Mouse (Mus musculus) liver, adult 2 months (tissue): ENCODE measurements around the gene Olfr457. TPM values are rescaled to one million over a fixed set of nuclear protein-coding genes. Genes with fewer than 3 reads are reported as not detected.

Source experiments
- DNase-seq: peaks from one replicate; pipeline ENCODE4 v3.0.0-alpha.2; 2011; ENCODE audit warnings: low read depth, low spot score; ENCODE audit errors: extremely low read depth
- H3K27ac ChIP-seq: fragments of 200-500 bp; replicated peaks from 2 replicates; pipeline ENCODE4 v1.5.1; 2012; ENCODE audit warnings: low read depth, mild to moderate bottlenecking, control low read depth, inconsistent platforms, low read length; ENCODE audit not compliant: insufficient read depth
- H3K27me3 ChIP-seq: fragments of 200-500 bp; 2 replicates; pipeline ENCODE4 v1.6.1; 2012; ENCODE audit warnings: mild to moderate bottlenecking, moderate library complexity, low read length, inconsistent platforms; ENCODE audit not compliant: control insufficient read depth, insufficient read depth
- H3K36me3 ChIP-seq: fragments of 200-500 bp; 2 replicates; pipeline ENCODE4 v1.6.1; 2012; ENCODE audit warnings: low read length, inconsistent platforms; ENCODE audit not compliant: control insufficient read depth, insufficient read depth
- H3K4me1 ChIP-seq: fragments of 200-500 bp; 2 replicates; pipeline ENCODE4 v1.6.1; 2011; ENCODE audit warnings: low read length; ENCODE audit not compliant: control insufficient read depth, insufficient read depth
- H3K4me3 ChIP-seq: fragments of 200-500 bp; 2 replicates; pipeline ENCODE4 v1.5.1; 2011; ENCODE audit warnings: low read depth, mild to moderate bottlenecking, control low read depth, low read length, moderate library complexity; ENCODE audit not compliant: insufficient read depth
- H3K79me2 ChIP-seq: fragments of 200-500 bp; 2 replicates; pipeline ENCODE4 v1.6.1; 2012; ENCODE audit warnings: inconsistent platforms, mild to moderate bottlenecking, low read length, moderate library complexity; ENCODE audit not compliant: control insufficient read depth, insufficient read depth
- H3K9ac ChIP-seq: fragments of 200-500 bp; 2 replicates; pipeline ENCODE4 v1.6.1; 2012; ENCODE audit warnings: low read depth, mild to moderate bottlenecking, control low read depth, inconsistent platforms, low read length
- CTCF ChIP-seq: fragments of 200-500 bp; IDR thresholded peaks from 2 replicates; pipeline ENCODE4 v1.5.1; 2011; ENCODE audit warnings: low read depth, low read length, control low read depth
- POLR2A ChIP-seq: fragments of 200-500 bp; IDR thresholded peaks from 2 replicates; pipeline ENCODE4 v1.6.1; 2011; ENCODE audit warnings: low read length, control low read depth; ENCODE audit not compliant: insufficient read depth; ENCODE audit errors: extremely low read depth
- WGBS: fragments of 180-500 bp; shearing (Covaris S2); methylation state at CpG from one replicate; pipeline ENCODE4 v1.1.7; 2018; 5-methylcytosine and 5-hydroxymethylcytosine counted together
- polyA plus RNA-seq: library from polyadenylated mRNA; depleted of rRNA; stranded (reverse); fragments of >200 nt; gene quantifications from 2 replicates; pipeline ENCODE4 v1.2.3, GENCODE M21; 2012; rRNA removed
- total RNA-seq: library from RNA; depleted of rRNA; stranded (reverse); fragments of >200 nt; gene quantifications from 2 replicates; pipeline ENCODE4 v1.2.3, GENCODE M21; 2014; rRNA removed

Olfr457 gene
- total and polyA plus RNA-seq, 2 experiments = not detected

GRCm38 (mm10) chr6:42419443-42419842 lies 56.7 kb downstream of the Olfr457 start:
- WGBS = 92% methylated on average over 2 of the region's 2 CpGs

More at GRCm38 (mm10) chr6:42419443-42419842, 56.7 kb downstream of the Olfr457 start:
- no peaks in the 10 kb centered on the region for H3K4me1 ChIP-seq
- no peaks in the 10 kb centered on the region for H3K27me3 ChIP-seq
- H3K27ac ChIP-seq = no peak overlapping the region
- TF ChIP-seq CTCF = no peak
- no peak for TF ChIP-seq POLR2A
- H3K9ac ChIP-seq = no peak overlapping the region
- no peak for DNase-seq
- no peak overlapping the region for H3K4me3 ChIP-seq
- no peaks in the 10 kb centered on the region for H3K79me2 ChIP-seq
- H3K36me3 ChIP-seq = no peaks in the 10 kb centered on the region

Other genes with a start within 250 kb of the Olfr457 start
- 279 and 283 TPM in 2 replicates for gene Gstk1, start 230.4 kb downstream of the Olfr457 start, total RNA-seq
- gene Gstk1, start 230.4 kb downstream of the Olfr457 start, polyA plus RNA-seq = 166 and 218 TPM in 2 replicates
- gene Tmem139, start 214.4 kb downstream of the Olfr457 start, total RNA-seq = 0.46 TPM in 1 of 2 replicates, not detected in the other
- gene Tmem139, start 214.4 kb downstream of the Olfr457 start, polyA plus RNA-seq = 0.29 and 0.37 TPM in 2 replicates
- 5.6 and 6.2 TPM in 2 replicates for gene Casp2, start 211.3 kb downstream of the Olfr457 start, total RNA-seq
- 3.7 and 3.8 TPM in 2 replicates for gene Casp2, start 211.3 kb downstream of the Olfr457 start, polyA plus RNA-seq
- 0.09 TPM in 1 of 2 replicates, not detected in the other for gene Clcn1, start 189.7 kb downstream of the Olfr457 start, total RNA-seq
- 0.02 TPM in 1 of 2 replicates, not detected in the other for gene Clcn1, start 189.7 kb downstream of the Olfr457 start, polyA plus RNA-seq
- under 0.01 TPM in 1 of 2 replicates, not detected in the other for gene Fam131b, start 151.7 kb downstream of the Olfr457 start, total RNA-seq
- gene Fam131b, start 151.7 kb downstream of the Olfr457 start, polyA plus RNA-seq = not detected in 2 replicates
- gene Zyx, start 126.7 kb downstream of the Olfr457 start, total RNA-seq = 6.4 and 9.5 TPM in 2 replicates
- 43.1 and 49.8 TPM in 2 replicates for gene Zyx, start 126.7 kb downstream of the Olfr457 start, polyA plus RNA-seq
- gene Epha1, start 103.1 kb downstream of the Olfr457 start, total RNA-seq = 27.6 and 30.9 TPM in 2 replicates
- gene Epha1, start 103.1 kb downstream of the Olfr457 start, polyA plus RNA-seq = 27.1 and 28.1 TPM in 2 replicates
- gene Tas2r143, start 76.1 kb downstream of the Olfr457 start, total RNA-seq = 0.27 and 0.83 TPM in 2 replicates
- gene Tas2r143, start 76.1 kb downstream of the Olfr457 start, polyA plus RNA-seq = 0.13 and 0.17 TPM in 2 replicates
- gene Tas2r135, start 70.9 kb downstream of the Olfr457 start, total RNA-seq = 0.27 and 0.28 TPM in 2 replicates
- gene Tas2r135, start 70.9 kb downstream of the Olfr457 start, polyA plus RNA-seq = not detected in 2 replicates
- gene Tas2r126, start 41.8 kb downstream of the Olfr457 start, total RNA-seq = 0.20 and 0.28 TPM in 2 replicates
- gene Tas2r126, start 41.8 kb downstream of the Olfr457 start, polyA plus RNA-seq = not detected in 2 replicates
- gene Olfr458, start 11.1 kb downstream of the Olfr457 start, total RNA-seq = not detected in 2 replicates
- not detected in 2 replicates for gene Olfr458, start 11.1 kb downstream of the Olfr457 start, polyA plus RNA-seq
- not detected in 2 replicates for gene Olfr456, start 10.9 kb upstream of the Olfr457 start, total RNA-seq
- gene Olfr456, start 10.9 kb upstream of the Olfr457 start, polyA plus RNA-seq = not detected in 2 replicates
- gene Olfr455, start 71.3 kb upstream of the Olfr457 start, total RNA-seq = not detected in 2 replicates
- gene Olfr455, start 71.3 kb upstream of the Olfr457 start, polyA plus RNA-seq = not detected in 2 replicates
- not detected in 2 replicates for gene Tcaf3, start 121.4 kb upstream of the Olfr457 start, total RNA-seq
- not detected in 2 replicates for gene Tcaf3, start 121.4 kb upstream of the Olfr457 start, polyA plus RNA-seq
- gene Tcaf2, start 168.9 kb upstream of the Olfr457 start, total RNA-seq = 0.65 and 0.67 TPM in 2 replicates
- 0.10 and 0.18 TPM in 2 replicates for gene Tcaf2, start 168.9 kb upstream of the Olfr457 start, polyA plus RNA-seq
- gene Tcaf1, start 233.8 kb upstream of the Olfr457 start, total RNA-seq = 2.5 and 3.2 TPM in 2 replicates
- gene Tcaf1, start 233.8 kb upstream of the Olfr457 start, polyA plus RNA-seq = 1.2 and 1.6 TPM in 2 replicates